Mouse (Mus musculus) spleen, postnatal 10 days (tissue): ENCODE measurements at regions not wholly inside any gene's neighbourhood (a gene's known extent, or its start where the extent isn't known, plus 50 kb on each side); places are given as distances from the start of the nearest gene placed in this dataset.

Source experiments
- DNase-seq, 2 experiments: peaks; one replicate each; pipeline ENCODE4 v3.0.0; 2021 to 2022; ENCODE audit warnings: low spot score in 2 of 2

GRCm38 (mm10) chr16:90666271-90666986, 60.8 kb downstream of the Mis18a start:
- DNase-seq = no peak

GRCm38 (mm10) chr16:90664086-90664485, 63.1 kb downstream of the Mis18a start:
- no peak for DNase-seq

- DNase-seq = no peak
Measured at GRCm38 (mm10) chr16:90658050-90658449, 69.2 kb downstream of the Mis18a start.

- DNase-seq = no peak
Measured at GRCm38 (mm10) chr16:90657027-90657426, 70.2 kb downstream of the Mis18a start.

GRCm38 (mm10) chr16:90656571-90657011, 70.6 kb downstream of the Mis18a start:
- no peak for DNase-seq

- no peak for DNase-seq
Measured at GRCm38 (mm10) chr16:90654853-90655252, 72.4 kb downstream of the Mis18a start.

GRCm38 (mm10) chr16:90652821-90653220, 74.4 kb downstream of the Mis18a start:
- DNase-seq = no peak

- no peak for DNase-seq
Measured at GRCm38 (mm10) chr16:90648161-90648560, 79.0 kb downstream of the Mis18a start.

GRCm38 (mm10) chr16:90642671-90643070, 84.5 kb downstream of the Mis18a start:
- no peak for DNase-seq

GRCm38 (mm10) chr16:90635216-90635615, 92.0 kb downstream of the Mis18a start:
- no peak for DNase-seq

GRCm38 (mm10) chr16:90629976-90630375, 97.2 kb downstream of the Mis18a start:
- DNase-seq = no peak

GRCm38 (mm10) chr16:90629121-90629930, 97.9 kb downstream of the Mis18a start:
- no peak for DNase-seq

GRCm38 (mm10) chr16:90628605-90629120, 98.5 kb downstream of the Mis18a start:
- DNase-seq = no peak

GRCm38 (mm10) chr16:90626035-90626670, 101.1 kb downstream of the Mis18a start:
- no peak for DNase-seq

GRCm38 (mm10) chr16:90625301-90626034, 101.7 kb downstream of the Mis18a start:
- no peak for DNase-seq

GRCm38 (mm10) chr16:90624039-90624625, 103.1 kb downstream of the Mis18a start:
- peak in 1 of 2 experiments; percentile 24 for DNase-seq

GRCm38 (mm10) chr16:90622677-90623225, 104.5 kb downstream of the Mis18a start:
- no peak for DNase-seq

GRCm38 (mm10) chr16:90621761-90622411, 105.3 kb downstream of the Mis18a start:
- no peak for DNase-seq

GRCm38 (mm10) chr16:90619565-90620311, 107.5 kb downstream of the Mis18a start:
- no peak for DNase-seq

- DNase-seq = no peak
Measured at GRCm38 (mm10) chr16:90615791-90616190, 111.4 kb downstream of the Mis18a start.
